Mouse (Mus musculus): ENCODE data around the gene Gpr137. TPM values are rescaled to one million over a fixed set of nuclear protein-coding genes. Genes with fewer than 3 reads are reported as not detected.

The Gpr137 gene
- polyA plus RNA-seq, 1 experiment from 2014 or later: 18.2 TPM

GRCm38 (mm10) chr19:6940396-6941351 is 1.6 kb downstream of the Gpr137 start:
- H3K4me1 ChIP-seq (replicated peaks; ENCODE audit: control insufficient read depth, insufficient read depth, low read length): peaks cover 16% of the 10 kb centered on the region
- WGBS: 22% methylated on average over 29 of the region's 29 CpGs
- H3K27me3 ChIP-seq (replicated peaks; ENCODE audit: control insufficient read depth, insufficient read depth, low read length): peaks cover 6% of the 10 kb centered on the region
- peak overlapping the region; percentile 70 for H3K4me3 ChIP-seq (ENCODE audit: low read depth, low read length)
- peak overlapping the region; percentile 8; the same call in 1 of the 2 replicates for H3K27ac ChIP-seq (ENCODE audit: low read depth, low read length)
- peak overlapping the region; percentile 96 for H3K4me2 ChIP-seq
- H3K9ac ChIP-seq (ENCODE audit: low read depth, low read length): peak overlapping the region; percentile 83
- H3K36me3 ChIP-seq (ENCODE audit: control insufficient read depth, insufficient read depth, low read length): 0 out of 2 replicates have a peak, but pooled peaks cover 3% of the 10 kb centered on the region
- DNase-seq (ENCODE audit: low spot score): peak; percentile 57
- no peak for ATAC-seq (replicated peaks; ENCODE audit: low FRiP score)
- H3K9me3 ChIP-seq (ENCODE audit: control insufficient read depth, low read length): no peaks in the 10 kb centered on the region

- DNase-seq (ENCODE audit: low spot score) (no peak), ATAC-seq (replicated peaks; ENCODE audit: low FRiP score) (no peak)
- peaks cover 19% of the 10 kb centered on the region for H3K27me3 ChIP-seq (replicated peaks; ENCODE audit: control insufficient read depth, insufficient read depth, low read length)
- no peak overlapping the region for H3K27ac ChIP-seq (ENCODE audit: low read depth, low read length)
- H3K4me3 ChIP-seq (ENCODE audit: low read depth, low read length): no peak overlapping the region
- no peaks in the 10 kb centered on the region for H3K36me3 ChIP-seq (ENCODE audit: control insufficient read depth, insufficient read depth, low read length)
- 88% methylated on average over 20 of the region's 20 CpGs for WGBS
- H3K9me3 ChIP-seq (ENCODE audit: control insufficient read depth, low read length): no peaks in the 10 kb centered on the region
- no peak overlapping the region for H3K9ac ChIP-seq (ENCODE audit: low read depth, low read length)
- peaks cover 16% of the 10 kb centered on the region for H3K4me1 ChIP-seq (replicated peaks; ENCODE audit: control insufficient read depth, insufficient read depth, low read length)
- H3K4me2 ChIP-seq: no peak overlapping the region
These were observed 2.9 kb downstream of the Gpr137 start for GRCm38 (mm10) chr19:6939106-6940002.

DNA sequence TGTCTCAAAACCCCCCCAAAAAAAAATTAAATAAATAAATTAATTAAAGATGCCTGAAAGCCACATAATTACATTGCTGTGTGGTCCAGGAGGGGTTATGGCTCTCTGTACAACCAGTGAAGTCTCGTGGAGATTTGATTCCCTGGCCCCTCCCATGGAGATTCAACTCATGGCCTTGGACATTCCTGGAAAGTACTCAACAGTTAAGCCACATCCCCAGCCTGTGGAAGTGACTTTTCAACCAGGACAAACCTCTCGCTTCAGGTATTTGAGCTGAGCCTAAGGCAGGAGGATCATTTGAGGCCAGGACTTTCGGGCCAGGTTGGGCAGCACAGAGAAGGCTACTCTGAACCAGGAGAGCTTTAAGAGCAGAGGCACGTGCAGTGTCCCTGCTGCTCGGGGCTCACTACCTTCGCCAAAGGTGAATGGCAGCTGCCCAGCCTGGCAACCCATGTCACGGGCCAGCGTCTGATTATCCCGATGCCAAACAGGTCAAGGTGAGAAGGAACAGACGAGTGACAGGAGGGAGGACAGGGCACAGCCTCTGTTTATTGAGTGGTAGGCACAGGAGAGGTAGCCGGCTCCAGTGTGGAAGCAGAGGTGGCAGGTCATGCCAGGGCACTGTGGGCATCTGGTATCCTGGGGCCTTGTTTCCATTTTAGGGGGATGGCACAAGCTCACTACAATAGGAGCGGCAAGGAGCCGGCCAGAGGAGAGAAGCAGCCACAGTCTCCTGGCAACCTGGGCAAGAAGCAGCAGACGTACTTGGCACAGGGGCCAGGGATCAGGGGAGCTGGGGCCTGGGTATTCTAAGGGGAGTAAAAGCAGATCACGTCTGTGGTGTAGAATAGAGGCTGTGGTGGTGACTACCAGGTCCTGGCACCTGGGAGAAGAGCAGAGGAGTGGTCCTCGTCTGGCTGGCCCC is 4.5 kb downstream of the Gpr137 start:
- H3K4me3 ChIP-seq (ENCODE audit: low read depth, low read length): no peak overlapping the region
- H3K4me1 ChIP-seq (replicated peaks; ENCODE audit: control insufficient read depth, insufficient read depth, low read length): peaks cover 12% of the 10 kb centered on the region
- peaks cover 34% of the 10 kb centered on the region for H3K27me3 ChIP-seq (replicated peaks; ENCODE audit: control insufficient read depth, insufficient read depth, low read length)
- H3K9ac ChIP-seq (ENCODE audit: low read depth, low read length): no peak overlapping the region
- H3K9me3 ChIP-seq (ENCODE audit: control insufficient read depth, low read length): no peaks in the 10 kb centered on the region
- H3K27ac ChIP-seq (ENCODE audit: low read depth, low read length): no peak overlapping the region
- H3K4me2 ChIP-seq: no peak overlapping the region
- H3K36me3 ChIP-seq (ENCODE audit: control insufficient read depth, insufficient read depth, low read length): no peaks in the 10 kb centered on the region
- 83% methylated on average over 16 of the region's 16 CpGs for WGBS
- no peak for DNase-seq (ENCODE audit: low spot score)
- no peak for ATAC-seq (replicated peaks; ENCODE audit: low FRiP score)

DNA sequence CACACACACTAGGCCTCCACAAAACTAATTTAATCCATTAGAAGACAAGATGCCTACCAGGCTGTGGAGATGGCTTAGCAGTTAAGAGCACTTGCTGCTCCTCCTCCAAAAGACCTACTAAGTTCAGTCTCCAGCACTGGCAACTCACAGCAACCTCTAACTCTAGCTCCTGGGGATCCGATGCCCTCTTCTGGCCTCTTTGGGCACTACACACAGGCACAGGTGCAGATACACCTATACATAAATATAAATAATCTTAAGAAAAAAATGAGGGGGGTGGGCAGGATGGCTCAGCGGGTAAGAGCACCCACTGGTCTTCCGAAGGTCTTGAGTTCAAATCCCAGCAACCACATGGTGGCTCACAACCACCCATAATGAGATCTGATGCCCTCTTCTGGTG is 6.0 kb downstream of the Gpr137 start:
- ATAC-seq (replicated peaks; ENCODE audit: low FRiP score): no peak
- peaks cover 49% of the 10 kb centered on the region for H3K27me3 ChIP-seq (replicated peaks; ENCODE audit: control insufficient read depth, insufficient read depth, low read length)

GRCm38 (mm10) chr19:6934195-6934977 is 7.9 kb downstream of the Gpr137 start, which contains the start of gene Kcnk4:
Gene Kcnk4 (minus strand): TSS chr19:6934515.
- DNase-seq (ENCODE audit: low spot score): no peak
- no peak within 1 kb of the TSS for H3K9ac ChIP-seq (ENCODE audit: low read depth, low read length)
- peak within 1 kb of the TSS; percentile 46 for H3K4me2 ChIP-seq
- 17% methylated on average over 23 of the region's 23 CpGs for WGBS
- no peaks in the 10 kb centered on the region for H3K9me3 ChIP-seq (ENCODE audit: control insufficient read depth, low read length)
- no peak for ATAC-seq (replicated peaks; ENCODE audit: low FRiP score)
- peak within 1 kb of the TSS; percentile 28 for H3K4me3 ChIP-seq (ENCODE audit: low read depth, low read length)
- H3K27me3 ChIP-seq (replicated peaks; ENCODE audit: control insufficient read depth, insufficient read depth, low read length): peaks cover 65% of the 10 kb centered on the region
- H3K4me1 ChIP-seq (replicated peaks; ENCODE audit: control insufficient read depth, insufficient read depth, low read length): no peaks in the 10 kb centered on the region; the same call in 1 of the 2 replicates
- H3K27ac ChIP-seq (ENCODE audit: low read depth, low read length): no peak within 1 kb of the TSS
- no peaks in the 10 kb centered on the region for H3K36me3 ChIP-seq (ENCODE audit: control insufficient read depth, insufficient read depth, low read length)

More for the DNA sequence above, 6.0 kb downstream of the Gpr137 start:
- Histone ChIP-seq H3K4me1 (replicated peaks; ENCODE audit: control insufficient read depth, insufficient read depth, low read length) (peaks cover 9% of the 10 kb centered on the region), H3K9me3 (ENCODE audit: control insufficient read depth, low read length) (no peaks in the 10 kb centered on the region), H3K9ac (ENCODE audit: low read depth, low read length) (no peak overlapping the region), H3K36me3 (ENCODE audit: control insufficient read depth, insufficient read depth, low read length) (no peaks in the 10 kb centered on the region), H3K4me2 (no peak overlapping the region), H3K27ac (ENCODE audit: low read depth, low read length) (no peak overlapping the region), H3K4me3 (ENCODE audit: low read depth, low read length) (no peak overlapping the region)
- 22% methylated on average over 3 of the region's 3 CpGs for WGBS
- no peak for DNase-seq (ENCODE audit: low spot score)

- WGBS: 8% methylated on average over 58 of the region's 58 CpGs
- no peak for ATAC-seq (replicated peaks; ENCODE audit: low FRiP score)
These were observed 8.7 kb downstream of the Gpr137 start for GRCm38 (mm10) chr19:6933436-6934194.

GRCm38 (mm10) chr19:6933102-6933435 is 9.2 kb downstream of the Gpr137 start:
- Histone ChIP-seq H3K9ac (ENCODE audit: low read depth, low read length) (no peak overlapping the region), H3K4me2 (no peak overlapping the region), H3K9me3 (ENCODE audit: control insufficient read depth, low read length) (no peaks in the 10 kb centered on the region), H3K4me3 (ENCODE audit: low read depth, low read length) (no peak overlapping the region), H3K4me1 (replicated peaks; ENCODE audit: control insufficient read depth, insufficient read depth, low read length) (no peaks in the 10 kb centered on the region; the same call in 1 of the 2 replicates), H3K27me3 (replicated peaks; ENCODE audit: control insufficient read depth, insufficient read depth, low read length) (peaks cover 78% of the 10 kb centered on the region), H3K27ac (ENCODE audit: low read depth, low read length) (no peak overlapping the region), H3K36me3 (ENCODE audit: control insufficient read depth, insufficient read depth, low read length) (no peaks in the 10 kb centered on the region)
- DNase-seq (ENCODE audit: low spot score) (no peak), ATAC-seq (replicated peaks; ENCODE audit: low FRiP score) (no peak)
- 24% methylated on average over 4 of the region's 4 CpGs for WGBS

More at GRCm38 (mm10) chr19:6933436-6934194, 8.7 kb downstream of the Gpr137 start:
- H3K9me3 ChIP-seq (ENCODE audit: control insufficient read depth, low read length): no peaks in the 10 kb centered on the region
- no peak overlapping the region for H3K9ac ChIP-seq (ENCODE audit: low read depth, low read length)
- peak overlapping the region; percentile 28 for H3K4me3 ChIP-seq (ENCODE audit: low read depth, low read length)
- DNase-seq (ENCODE audit: low spot score): no peak
- H3K4me2 ChIP-seq: peak overlapping the region; percentile 46
- no peaks in the 10 kb centered on the region; the same call in 1 of the 2 replicates for H3K4me1 ChIP-seq (replicated peaks; ENCODE audit: control insufficient read depth, insufficient read depth, low read length)
- H3K27me3 ChIP-seq (replicated peaks; ENCODE audit: control insufficient read depth, insufficient read depth, low read length): peaks cover 73% of the 10 kb centered on the region
- H3K27ac ChIP-seq (ENCODE audit: low read depth, low read length): no peak overlapping the region
- no peaks in the 10 kb centered on the region for H3K36me3 ChIP-seq (ENCODE audit: control insufficient read depth, insufficient read depth, low read length)
